Mouse (Mus musculus): ENCODE results near the gene Nr1h2.

The Nr1h2 gene

GRCm38 (mm10) chr7:44549621-44550408 lies 3.9 kb downstream of the Nr1h2 start:
- in situ Hi-C loops (cut with MseI, MboI): no loop called here

- in situ Hi-C loops (cut with MseI, MboI): no loop called here
Measured at GRCm38 (mm10) chr7:44548497-44549087, 5.2 kb downstream of the Nr1h2 start, which contains the start of gene Pold1. Gene Pold1 (minus strand): TSS chr7:44548849.

- in situ Hi-C loops (cut with MseI, MboI): no loop called here
Measured at GRCm38 (mm10) chr7:44547725-44548124, 6.0 kb downstream of the Nr1h2 start.

- in situ Hi-C loops (cut with MseI, MboI): no loop called here
Measured at GRCm38 (mm10) chr7:44547041-44547440, 6.7 kb downstream of the Nr1h2 start.

- in situ Hi-C loops (cut with MseI, MboI): no loop called here
Measured at GRCm38 (mm10) chr7:44546274-44546673, 7.5 kb downstream of the Nr1h2 start.

GRCm38 (mm10) chr7:44543071-44543470 lies 10.7 kb downstream of the Nr1h2 start:
- in situ Hi-C loops (cut with MseI, MboI): no loop called here

- in situ Hi-C loops (cut with MseI, MboI): no loop called here
Measured at GRCm38 (mm10) chr7:44542555-44542954, 11.2 kb downstream of the Nr1h2 start.

- in situ Hi-C loops (cut with MseI, MboI): no loop called here
Measured at GRCm38 (mm10) chr7:44538756-44539624, 14.8 kb downstream of the Nr1h2 start.

- in situ Hi-C loops (cut with MseI, MboI): no loop called here
Measured at GRCm38 (mm10) chr7:44537496-44537895, 16.3 kb downstream of the Nr1h2 start.

- in situ Hi-C loops (cut with MseI, MboI): no loop called here
Measured at GRCm38 (mm10) chr7:44537009-44537408, 16.7 kb downstream of the Nr1h2 start.

GRCm38 (mm10) chr7:44536590-44536968 lies 17.2 kb downstream of the Nr1h2 start:
- in situ Hi-C loops (cut with MseI, MboI): no loop called here

- in situ Hi-C loops (cut with MseI, MboI): no loop called here
Measured at GRCm38 (mm10) chr7:44535657-44536589, 17.8 kb downstream of the Nr1h2 start.

GRCm38 (mm10) chr7:44534656-44535441 lies 18.9 kb downstream of the Nr1h2 start:
- in situ Hi-C loops (cut with MseI, MboI): no loop called here

GRCm38 (mm10) chr7:44534242-44534641 lies 19.5 kb downstream of the Nr1h2 start:
- in situ Hi-C loops (cut with MseI, MboI): no loop called here

- in situ Hi-C loops (cut with MseI, MboI): no loop called here
Measured at GRCm38 (mm10) chr7:44533746-44534045, 20.1 kb downstream of the Nr1h2 start.

GRCm38 (mm10) chr7:44532918-44533745 lies 20.6 kb downstream of the Nr1h2 start:
- in situ Hi-C loops (cut with MseI, MboI): no loop called here

- in situ Hi-C loops (cut with MseI, MboI): no loop called here
Measured at GRCm38 (mm10) chr7:44531946-44532732, 21.6 kb downstream of the Nr1h2 start, which contains the start of gene Spib. Gene Spib (minus strand): TSS chr7:44532071.

GRCm38 (mm10) chr7:44531207-44531606 lies 22.5 kb downstream of the Nr1h2 start:
- in situ Hi-C loops (cut with MseI, MboI): no loop called here

- in situ Hi-C loops (cut with MseI, MboI): no loop called here
Measured at GRCm38 (mm10) chr7:44530507-44530906, 23.2 kb downstream of the Nr1h2 start.
